Mouse (Mus musculus): ENCODE data around the gene Fyb2.

Fyb2 gene

GRCm38 (mm10) chr4:104913291-104914129 is at the start of gene Fyb2:
Fyb2 (plus strand) TSS chr4:104913456.
- peak; percentile 26 to 64 for DNase-seq

- DNase-seq: no peak
These were observed 48.9 kb upstream of the Fyb2 start for GRCm38 (mm10) chr4:104864397-104864796.

- DNase-seq: peak; percentile 88 to 92
These were observed 43.7 kb upstream of the Fyb2 start for GRCm38 (mm10) chr4:104869581-104869980.

DNA sequence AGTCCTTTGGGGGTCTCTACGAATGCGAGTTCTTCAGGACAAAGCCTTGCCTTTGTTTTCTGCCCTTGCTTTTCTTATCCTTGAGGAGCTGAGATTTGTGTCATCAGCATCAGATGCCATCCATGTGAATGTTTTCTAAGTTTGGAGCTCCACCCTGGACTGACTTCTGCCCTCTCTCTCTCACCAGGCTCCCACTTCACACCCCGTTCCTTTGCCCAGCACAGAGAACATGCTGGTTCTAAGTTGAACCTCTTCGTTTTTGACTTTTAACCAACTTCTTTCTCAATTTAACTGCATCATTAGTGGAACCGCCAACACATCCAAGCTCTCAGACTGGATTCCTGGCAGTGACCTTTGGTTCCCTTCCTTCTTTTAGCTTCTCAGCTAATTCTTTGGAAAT is 43.1 kb upstream of the Fyb2 start:
- peak; percentile 24 to 34 for DNase-seq

DNA sequence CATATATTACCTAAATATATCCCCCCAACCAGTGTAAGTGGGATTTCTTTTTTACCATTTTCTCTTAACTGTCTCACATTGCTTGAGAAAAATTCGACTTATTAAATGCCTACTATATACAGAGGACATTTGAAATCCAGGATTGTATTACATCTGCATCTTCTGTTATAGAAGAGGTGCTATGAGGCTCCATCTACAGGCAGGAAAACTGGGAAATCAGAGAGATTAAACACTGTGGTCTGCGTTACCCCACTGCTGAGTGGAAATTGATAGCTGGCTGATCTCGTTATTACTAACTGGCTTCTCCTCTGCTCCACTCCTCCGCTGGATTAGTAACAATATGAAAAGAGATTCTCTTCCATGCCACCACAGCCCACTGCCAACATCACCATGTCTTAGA is 37.4 kb upstream of the Fyb2 start:
- no peak for DNase-seq

DNA sequence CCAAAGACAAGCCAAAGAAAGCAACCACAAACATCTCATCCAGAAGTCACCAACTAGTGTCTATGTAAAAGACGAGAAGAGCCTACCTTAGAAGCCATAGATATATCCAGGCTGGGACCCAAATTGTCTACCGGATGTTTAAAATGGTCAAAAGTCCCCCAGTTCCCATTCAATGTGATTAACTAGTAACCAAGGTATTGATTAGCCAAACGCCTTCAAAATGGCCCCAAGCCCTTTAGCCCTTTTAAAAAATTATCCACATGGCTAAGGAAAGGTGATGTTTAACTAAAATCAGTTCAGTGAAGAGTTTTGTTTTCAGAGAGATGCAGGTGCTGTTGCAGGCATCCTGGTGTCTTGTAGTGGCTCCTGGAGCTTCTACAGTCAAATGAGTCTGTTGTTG is 36.9 kb upstream of the Fyb2 start, which contains the start of gene C8a:
TSS of gene C8a (minus strand) at position 76 of the 400 bp plus-strand sequence.
- peak in 1 of 2 experiments; percentile 16 for DNase-seq

DNA sequence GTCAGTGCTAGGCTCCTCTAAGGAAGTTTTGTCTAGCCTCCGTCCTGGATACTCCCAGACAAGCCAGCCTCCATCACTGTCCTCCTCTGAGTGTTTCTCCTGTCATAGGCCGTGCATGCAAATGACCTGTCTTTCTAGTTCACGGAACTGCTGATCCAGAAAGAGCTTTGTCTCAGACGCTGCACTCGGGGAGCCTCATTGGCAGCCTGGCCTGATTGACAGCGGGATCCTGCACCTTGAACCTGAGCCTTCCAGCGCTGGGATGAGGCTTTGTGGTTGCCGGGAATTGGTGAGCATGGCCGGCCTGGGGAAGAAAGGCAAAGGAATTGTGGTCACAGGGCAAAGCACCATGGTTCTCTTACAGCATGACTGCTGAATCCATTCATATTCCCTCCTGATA is 25.8 kb upstream of the Fyb2 start:
- DNase-seq: peak; percentile 52 to 69

DNA sequence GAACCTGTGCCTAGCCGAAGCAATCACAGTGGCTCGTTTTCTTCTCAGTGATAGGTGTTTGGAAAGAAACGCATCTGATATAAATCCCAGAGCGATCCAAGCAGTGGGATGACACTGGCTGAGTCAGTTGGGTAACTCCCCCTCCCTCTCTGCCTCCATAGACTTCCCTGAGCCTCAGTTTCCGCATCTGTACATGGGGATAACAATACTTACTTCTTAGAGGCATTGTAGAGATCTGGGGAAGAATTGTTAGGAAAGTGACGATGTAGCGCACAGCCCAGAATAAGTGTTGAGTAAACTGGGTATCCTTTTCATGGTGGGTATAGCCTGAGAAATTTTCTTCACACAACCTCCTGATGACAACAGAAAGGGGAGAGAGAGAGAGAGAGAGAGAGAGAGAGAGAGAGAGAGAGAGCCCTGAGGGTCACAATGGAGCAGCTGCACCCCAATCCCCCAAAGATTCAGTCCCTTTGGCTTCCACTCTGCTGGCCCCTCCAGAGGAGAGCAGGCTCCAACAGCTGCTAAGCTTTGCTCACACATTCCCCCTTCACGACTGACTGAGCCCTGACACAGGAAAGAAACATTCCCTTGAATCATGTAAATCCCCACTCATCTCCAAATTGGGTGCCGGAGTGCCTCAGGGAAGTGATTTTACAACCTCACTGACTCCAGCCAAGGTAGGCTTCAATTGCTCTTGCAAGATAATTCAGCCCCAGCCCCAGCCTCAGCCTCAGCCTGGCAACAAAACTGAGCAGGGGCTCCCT is 24.6 kb upstream of the Fyb2 start:
- DNase-seq: no peak

GRCm38 (mm10) chr4:104891708-104892107 is 21.5 kb upstream of the Fyb2 start:
- DNase-seq: peak; percentile 61 to 82

- DNase-seq: no peak
These were observed 19.7 kb upstream of the Fyb2 start for GRCm38 (mm10) chr4:104893588-104893987.

DNA sequence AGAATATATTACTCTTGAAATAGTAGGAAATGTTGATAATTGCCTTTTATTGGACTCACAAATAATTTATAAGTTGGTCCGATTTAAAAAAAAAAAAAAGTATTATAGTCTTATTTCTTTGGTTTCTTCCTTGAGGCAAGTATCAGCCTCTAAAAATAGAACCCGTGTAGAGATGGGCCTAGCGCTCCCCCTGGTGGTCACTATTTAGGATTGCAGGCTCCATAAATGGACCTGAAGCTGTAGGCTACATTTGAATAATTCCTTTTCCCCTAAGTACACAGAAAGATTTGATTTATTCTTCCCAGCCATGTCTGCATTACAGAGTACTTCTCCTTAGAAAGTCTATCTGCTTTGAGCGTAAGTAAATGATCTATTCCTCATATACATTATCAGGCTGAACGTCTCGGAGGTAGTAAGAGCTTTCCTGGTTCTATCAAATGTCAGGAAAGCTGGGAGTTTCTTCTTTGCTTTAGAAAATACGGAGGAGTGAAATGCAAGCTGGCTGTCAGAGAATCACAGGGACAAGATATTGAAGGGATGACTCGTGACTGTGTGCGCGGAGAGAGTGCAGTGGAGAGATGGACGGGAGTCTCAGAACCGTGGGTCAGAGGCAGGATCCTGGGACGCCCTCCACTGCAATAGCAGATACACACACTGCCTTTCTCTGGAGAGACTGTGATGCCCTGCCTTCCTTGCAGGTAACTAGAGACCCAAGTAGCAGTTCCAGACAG is 19.1 kb upstream of the Fyb2 start:
- DNase-seq: peak; percentile 40 to 74

DNA sequence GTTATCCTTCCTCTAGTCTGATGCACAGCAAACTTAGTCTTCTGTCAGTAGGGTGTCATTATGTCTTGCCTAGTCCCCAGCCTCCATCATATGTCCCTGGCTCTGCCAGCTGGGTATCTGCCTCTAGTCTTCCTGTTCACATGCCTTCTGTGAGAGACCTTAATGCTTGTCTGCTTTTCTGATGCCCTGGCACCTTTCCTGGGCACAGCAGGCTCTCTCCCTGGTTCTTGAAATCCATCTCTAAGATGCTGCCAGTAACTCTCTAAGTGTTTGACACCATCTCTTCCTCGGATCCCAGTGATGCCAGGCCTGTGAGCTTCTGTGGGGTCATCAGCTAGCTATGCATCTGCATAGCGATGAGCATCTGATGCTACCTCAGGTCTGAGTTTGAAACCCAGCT is 10.4 kb upstream of the Fyb2 start:
- DNase-seq: no peak

- no peak for DNase-seq
These were observed 8.2 kb upstream of the Fyb2 start for GRCm38 (mm10) chr4:104905049-104905448.

- DNase-seq: peak; percentile 79 to 95
These were observed 1.6 kb upstream of the Fyb2 start for GRCm38 (mm10) chr4:104911685-104912084.

- no peak for DNase-seq
These were observed 1.5 kb downstream of the Fyb2 start for GRCm38 (mm10) chr4:104914711-104915247.

- DNase-seq: peak; percentile 8 to 23
These were observed 4.8 kb downstream of the Fyb2 start for GRCm38 (mm10) chr4:104918017-104918416.

DNA sequence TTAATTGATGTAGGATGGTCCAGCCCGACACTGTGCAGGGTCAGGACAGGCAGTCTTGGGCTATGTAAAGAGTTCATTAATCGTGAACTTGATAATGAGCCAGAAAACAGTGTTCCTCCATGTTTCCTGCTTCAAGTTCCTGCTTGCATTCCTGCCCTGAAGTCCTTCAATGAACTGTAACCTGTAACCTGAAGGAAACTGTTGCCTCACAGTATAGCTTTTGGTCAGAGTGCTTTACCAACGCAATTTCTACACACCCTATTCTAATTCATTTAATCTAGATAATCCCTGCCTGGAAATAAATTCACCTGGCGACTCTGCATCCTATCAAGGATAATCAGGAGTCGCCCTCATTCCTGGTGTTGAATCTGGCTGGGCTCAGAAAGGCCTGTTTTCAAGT is 12.1 kb downstream of the Fyb2 start:
- no peak for DNase-seq

DNA sequence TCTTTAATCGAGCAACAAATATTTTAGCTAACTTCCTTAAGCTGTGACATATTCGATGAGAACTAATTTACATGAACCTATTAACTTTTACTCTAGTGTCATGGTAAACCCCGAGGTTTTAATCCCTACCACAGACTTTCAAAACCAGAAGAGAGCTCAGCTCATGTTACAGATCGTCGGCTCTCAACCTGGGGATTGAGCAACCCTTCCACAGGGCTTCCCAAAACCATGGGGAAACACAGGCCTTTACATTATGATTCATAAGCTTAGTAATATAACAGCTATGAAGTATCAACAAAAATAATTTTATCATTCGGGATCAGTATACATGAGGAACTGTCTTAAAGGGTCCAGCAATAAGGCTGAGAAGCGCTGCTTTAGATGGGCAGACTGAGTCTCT is 15.9 kb downstream of the Fyb2 start:
- no peak for DNase-seq

DNA sequence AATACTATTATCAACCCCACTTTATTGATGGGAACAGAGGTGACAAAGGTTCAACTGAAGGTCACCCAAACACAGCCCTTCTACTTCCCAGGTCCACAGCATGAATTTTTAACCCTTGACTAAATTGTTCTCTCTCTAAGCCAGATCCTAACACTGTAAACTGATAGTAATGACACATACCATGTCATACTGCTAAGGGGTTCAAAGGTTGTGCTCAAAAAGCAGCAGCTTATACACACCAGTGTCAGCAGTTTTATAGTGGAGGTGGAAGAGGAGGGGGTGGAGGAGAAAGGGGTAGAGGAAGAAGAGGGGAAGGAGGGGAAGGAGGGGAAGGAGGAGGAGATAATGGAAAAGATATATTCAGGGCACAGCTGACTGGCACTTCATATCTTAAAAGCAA is 20.4 kb downstream of the Fyb2 start:
- no peak for DNase-seq

DNA sequence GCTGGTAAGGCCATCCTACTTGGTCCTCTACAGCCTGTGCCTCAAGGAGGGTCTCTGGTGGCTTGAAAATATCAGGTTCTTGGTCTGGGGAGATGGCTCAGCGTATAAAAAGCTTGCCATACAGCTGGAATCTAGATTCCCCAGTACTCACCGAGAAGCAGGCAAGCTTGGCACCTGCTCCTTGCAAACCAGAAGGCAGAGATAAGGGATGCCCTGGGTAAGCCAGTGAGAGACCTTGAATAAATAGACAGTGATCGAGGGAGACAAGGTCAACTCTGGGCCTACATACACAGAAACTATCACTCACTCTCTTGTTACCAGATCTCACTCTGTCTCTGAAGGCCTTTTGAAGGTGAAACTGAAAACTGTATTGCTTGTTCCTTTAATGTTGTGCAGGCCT is 21.7 kb downstream of the Fyb2 start:
- DNase-seq: no peak

GRCm38 (mm10) chr4:104935436-104935835 is 22.2 kb downstream of the Fyb2 start:
- no peak for DNase-seq

DNA sequence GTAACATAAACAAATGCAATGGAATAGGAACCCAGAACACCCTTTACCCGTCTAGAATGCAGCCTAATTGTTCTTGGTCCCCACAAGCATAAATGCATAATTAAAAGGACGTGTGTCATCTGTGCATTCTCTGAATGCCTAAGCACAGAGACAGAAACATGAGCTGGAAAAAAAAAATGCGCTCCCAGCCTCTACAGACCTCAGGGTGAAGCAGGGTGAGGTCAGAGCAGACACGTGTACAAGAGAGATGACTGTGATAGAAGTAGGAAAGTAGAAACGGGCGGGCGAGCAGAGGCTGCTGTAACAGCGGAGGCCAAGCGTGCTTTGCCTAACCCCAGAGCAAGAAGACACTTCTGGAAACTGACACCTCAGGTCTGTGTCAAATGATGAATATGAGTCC is 22.8 kb downstream of the Fyb2 start:
- no peak for DNase-seq

DNA sequence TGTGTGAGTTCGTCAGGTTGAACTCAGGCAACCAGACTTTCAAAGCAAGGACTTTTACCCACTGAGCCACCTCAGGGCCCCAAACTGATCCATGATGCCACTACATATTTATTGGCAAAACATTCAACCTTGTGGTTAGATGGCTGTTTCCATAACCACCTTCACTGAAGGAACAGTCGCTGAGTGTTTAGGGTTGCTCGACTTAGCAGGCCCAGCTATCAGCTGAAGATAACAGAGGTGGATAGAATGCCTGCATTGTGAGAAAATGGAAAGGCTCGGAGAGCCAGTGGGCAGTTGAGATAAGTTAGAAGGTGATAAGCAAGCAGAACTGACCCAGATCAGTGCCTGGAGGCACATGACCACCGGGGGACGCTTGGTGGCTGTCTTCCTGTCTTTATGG is 26.3 kb downstream of the Fyb2 start:
- DNase-seq: no peak

Measured in kidney, postnatal 36 days (tissue).